Mouse (Mus musculus) large intestine, adult 2 months (tissue): ENCODE data around the gene Tmem82. TPM values are rescaled to one million over a fixed set of nuclear protein-coding genes. Genes with fewer than 3 reads are reported as not detected.
"Not testable (repeated sequence)": the region's sequence is repeated elsewhere in the genome, so short reads cannot be mapped to it uniquely, and the experiment has no call there.

Experiments
- DNase-seq: peaks from one replicate; pipeline ENCODE4 v3.0.0-alpha.2; 2012; ENCODE audit warnings: low read depth, low spot score
- WGBS: fragments of 180-500 bp; shearing (Covaris S2); methylation state at CpG from one replicate; pipeline ENCODE4 v1.1.7; 2018; 5-methylcytosine and 5-hydroxymethylcytosine counted together
- polyA plus RNA-seq: library from polyadenylated mRNA; depleted of rRNA; stranded (reverse); fragments of >200 nt; gene quantifications from 2 replicates; pipeline ENCODE4 v1.2.3, GENCODE M21; 2012

Gene Tmem82
- polyA plus RNA-seq, 1 experiment, result 37.3 TPM

DNA sequence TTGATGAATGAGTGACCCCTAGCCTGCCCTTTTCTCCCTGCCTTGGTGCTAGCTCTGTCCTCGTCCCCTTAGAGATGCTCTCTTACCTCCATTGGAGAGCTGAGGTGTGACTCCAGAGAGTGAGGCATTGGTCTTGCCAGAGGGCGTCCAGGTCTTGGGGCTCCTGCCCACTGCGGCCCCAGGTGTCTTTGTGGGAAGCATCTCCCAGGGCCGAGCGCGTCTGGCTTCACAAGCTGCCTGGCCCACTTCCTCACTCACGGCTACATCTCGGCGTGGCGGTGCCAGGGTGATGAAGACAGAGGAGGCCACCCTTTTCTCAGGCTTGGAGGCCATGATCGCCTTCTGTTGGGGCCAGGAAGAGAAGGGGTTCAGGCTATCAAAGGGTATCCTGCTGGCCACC lies 23.3 kb downstream of the Tmem82 start:
- 91% methylated on average over 11 of the region's 11 CpGs for WGBS
- DNase-seq, result no peak

DNA sequence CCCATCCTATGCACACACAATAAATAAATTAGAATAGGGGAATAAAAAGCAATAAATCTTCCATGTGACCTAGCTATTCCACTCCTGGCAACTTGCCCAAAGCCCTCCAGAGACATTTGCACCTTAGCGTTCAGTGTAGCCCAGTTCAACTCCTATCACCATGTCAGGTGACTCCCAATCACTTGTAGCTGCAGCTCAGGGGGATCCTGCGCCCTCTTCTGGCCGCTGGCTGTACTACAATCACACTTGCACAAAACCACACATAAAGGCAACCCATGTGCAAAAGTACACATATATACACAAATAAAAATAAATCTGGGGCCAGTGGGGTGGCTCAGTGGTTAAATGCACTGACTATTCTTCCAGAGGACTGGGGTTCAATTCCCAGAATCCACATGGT lies 26.9 kb downstream of the Tmem82 start:
- WGBS, result 16% methylated on average over 3 of the region's 3 CpGs
- DNase-seq, result no peak

DNA sequence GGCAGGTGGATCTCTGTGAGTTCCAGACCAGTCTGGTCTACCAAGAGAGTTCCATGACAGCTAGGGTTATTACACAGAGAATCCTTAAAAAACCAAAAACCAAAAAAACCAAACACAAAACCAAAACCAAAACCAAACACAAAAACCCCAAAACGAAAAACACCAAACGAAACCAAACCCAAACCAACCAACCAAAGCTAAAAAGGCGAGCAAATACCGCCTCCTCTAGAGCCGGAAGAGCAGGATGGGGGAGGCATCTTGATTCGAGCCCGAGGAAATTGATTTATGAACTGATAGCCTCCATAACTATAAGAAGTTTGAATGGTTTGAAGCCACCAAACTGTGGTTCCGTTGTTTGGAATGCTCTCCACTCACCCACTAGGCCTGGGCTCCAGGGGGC lies 34.5 kb downstream of the Tmem82 start:
- WGBS, result 87% methylated on average over 8 of the region's 8 CpGs
- no peak for DNase-seq

DNA sequence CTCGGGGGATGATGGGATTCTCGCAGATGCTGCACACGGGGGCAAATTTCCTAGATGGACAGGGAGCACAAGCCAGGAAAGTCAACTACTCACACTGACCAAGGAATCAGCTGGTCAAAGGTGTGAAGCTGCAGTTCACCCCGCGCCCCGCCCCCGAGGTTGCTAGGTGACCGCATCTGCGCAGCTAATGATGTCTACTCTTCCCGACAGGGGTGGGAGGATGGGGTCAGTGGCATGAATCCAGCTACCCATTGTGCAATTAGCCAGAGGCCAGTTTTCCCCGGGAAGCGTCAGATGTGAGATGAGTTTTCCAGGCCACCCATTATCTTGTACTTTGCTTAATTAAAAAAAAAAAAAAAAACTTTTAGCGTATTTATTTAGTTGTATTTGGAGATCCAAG lies 37.4 kb downstream of the Tmem82 start:
- no peak for DNase-seq

DNA sequence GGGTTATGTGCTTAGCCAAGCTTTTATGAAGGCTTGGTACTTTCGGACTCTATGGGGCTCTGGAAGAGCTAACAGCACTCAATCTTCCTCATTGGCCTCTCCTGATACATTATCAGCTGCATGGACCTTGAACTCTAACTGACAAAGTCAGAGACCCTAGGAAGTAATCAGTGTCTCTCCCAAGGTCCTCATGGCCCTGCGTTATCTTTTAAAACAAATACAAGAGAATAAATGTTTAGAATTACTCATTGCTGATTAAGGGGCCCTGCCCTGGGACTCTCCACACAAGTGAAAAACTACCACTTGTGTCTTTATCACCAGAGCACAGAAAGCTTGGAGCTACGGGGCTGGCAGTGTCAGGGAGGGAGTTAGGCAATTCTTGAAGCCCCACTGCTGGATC lies 39.6 kb downstream of the Tmem82 start:
- no peak for DNase-seq
- 17% methylated on average over 3 of the region's 3 CpGs for WGBS

More for the DNA sequence above, 37.4 kb downstream of the Tmem82 start:
- WGBS, result 93% methylated on average over 13 of the region's 13 CpGs

DNA sequence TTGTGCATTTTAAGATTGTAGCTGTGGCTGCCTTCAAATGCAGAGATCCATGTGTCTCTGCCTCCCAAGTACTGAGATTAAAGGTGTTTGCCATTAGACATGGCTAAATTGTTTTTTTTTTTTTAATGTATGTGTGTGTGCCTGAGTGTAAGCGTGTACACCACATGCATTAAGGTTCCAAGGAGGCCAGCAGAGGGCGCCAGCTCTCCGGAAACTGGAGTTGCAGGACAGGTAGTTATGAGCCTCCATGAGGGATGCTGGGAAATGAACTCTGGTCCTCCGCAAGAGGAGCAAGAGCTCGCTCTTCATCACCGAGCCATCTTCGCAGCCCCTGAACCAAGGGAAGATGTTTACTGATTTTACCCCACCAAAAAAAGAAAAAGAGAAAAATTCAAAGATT lies 41.6 kb downstream of the Tmem82 start:
- no peak for DNase-seq
- WGBS, result 98% methylated on average over 7 of the region's 7 CpGs

DNA sequence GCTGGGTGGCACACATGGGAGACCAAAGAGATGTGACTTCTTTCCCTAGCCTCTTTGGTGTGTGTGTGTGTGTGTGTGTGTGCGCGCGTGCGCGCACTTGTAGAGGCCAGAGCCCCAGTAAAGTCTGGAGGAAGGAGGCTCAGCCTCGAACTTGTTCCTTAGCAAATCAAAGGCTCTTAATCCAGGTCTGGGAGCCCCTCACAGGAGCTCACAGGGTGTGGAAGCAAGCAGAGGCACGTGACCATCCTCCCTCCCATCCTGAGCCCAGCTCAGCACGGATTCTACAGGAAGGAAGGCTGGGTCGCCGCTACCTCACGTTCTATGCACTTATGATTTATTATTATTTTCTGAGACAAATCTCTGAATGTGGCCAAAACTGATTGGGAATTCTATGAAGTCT lies 42.0 kb downstream of the Tmem82 start:
- no peak for DNase-seq
- 85% methylated on average over 11 of the region's 11 CpGs for WGBS

DNA sequence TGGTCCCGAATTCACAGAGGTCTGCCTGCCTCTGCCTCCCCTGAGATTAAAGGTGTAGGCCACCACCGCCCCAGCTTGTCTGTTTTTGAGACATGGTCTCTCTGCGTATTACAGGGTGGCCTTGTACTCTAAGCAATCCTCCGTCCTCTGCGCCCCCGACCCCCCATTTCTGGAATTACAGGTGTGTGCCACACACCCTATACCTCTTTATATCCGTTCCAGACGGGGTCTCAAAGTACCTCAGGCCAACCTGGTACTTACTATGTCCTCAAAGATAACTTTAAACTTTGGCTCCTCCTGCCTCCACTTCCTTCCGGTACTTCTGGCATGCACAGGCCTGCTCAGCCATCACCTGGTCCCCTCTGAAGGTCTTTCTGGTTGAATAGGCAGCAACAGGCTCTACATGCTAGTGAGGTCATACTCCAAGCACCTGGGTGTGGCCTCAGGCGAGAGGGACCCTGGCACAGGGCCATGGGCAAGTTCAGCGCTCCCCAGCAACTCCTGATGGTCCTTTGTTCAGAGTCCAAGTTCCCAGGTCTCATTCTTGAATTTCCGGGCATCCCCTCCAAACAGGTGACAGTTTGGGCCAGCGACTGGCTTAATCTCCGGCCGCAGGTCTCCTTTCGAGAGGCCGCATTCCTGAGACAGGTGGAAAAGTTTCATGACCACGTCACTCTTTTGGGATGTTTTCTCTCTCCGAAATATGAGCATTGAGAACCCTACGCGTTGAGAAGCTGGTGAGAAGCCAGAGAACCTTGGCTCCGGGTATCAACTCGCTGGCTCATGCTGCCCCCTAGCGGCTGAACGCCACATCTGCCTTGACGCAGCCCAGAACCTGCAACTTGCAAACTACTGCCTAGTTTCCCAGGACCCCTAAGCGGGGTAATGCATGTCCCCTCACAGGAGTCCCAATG lies 43.4 kb downstream of the Tmem82 start:
- peak; percentile 63 for DNase-seq
- WGBS, result 28% methylated on average over 27 of the region's 27 CpGs

DNA sequence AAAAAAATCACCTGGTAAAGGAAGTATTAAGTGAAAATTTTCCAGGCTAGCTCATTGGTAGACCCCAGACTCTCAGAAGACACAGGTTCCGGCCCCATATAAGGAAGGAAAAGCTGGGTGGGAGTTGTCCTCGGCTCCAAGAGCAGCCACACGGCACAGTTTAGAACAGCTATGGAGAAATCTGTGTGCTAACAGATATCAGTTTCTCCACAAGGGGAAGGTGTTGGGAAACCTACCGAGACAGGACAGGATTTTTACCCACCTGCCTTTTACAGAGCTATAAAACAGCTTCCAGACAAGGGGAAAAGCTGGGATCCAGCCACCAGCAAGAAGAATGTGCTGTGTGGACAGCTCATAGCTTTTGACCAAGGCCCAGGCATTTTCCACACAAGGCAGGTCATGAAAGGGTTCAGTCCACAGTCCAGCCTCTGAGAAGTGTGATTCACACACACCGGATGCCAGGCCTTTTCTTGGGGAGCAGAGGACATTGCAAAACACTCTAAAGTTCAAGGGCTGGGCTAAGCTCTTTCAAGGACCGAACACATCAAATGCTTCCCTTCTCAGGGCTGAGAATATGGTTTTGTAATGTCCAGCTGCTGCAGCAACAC lies 45.0 kb downstream of the Tmem82 start:
- peak; percentile 61 for DNase-seq
- 19% methylated on average over 6 of the region's 6 CpGs for WGBS

DNA sequence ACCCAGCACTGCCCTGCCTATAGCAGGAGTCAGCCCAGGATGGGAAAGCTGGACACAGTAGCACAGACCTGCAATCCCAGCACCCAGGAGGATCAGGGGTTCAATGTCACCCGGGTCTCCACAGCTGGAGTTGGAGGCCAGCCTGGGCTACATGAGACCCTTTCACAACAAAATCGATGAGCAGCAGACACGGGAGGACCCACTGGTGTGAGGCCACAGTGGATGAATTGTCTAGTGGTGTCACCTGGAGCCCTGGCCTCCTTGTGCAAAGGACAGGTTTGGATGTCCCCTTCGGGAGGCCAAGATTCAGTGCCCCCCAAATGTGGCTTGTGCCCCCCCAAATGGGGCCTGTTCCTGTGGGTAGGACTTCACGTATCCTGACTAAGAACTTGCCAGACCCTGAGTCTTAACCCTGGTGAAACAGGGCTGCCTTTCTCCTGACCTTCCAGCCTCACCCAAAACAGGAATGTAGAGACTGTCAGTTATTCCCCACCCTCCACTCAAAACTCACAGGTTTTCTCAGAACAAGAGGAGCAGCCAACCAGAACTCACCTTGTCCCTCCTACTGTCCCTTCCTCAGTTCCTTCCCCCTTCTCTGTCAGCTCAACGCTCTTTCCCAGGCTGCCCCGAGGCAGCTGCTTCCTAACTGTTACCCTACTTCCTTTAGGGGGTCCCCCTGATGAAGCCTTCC lies 45.6 kb downstream of the Tmem82 start:
- no peak for DNase-seq

DNA sequence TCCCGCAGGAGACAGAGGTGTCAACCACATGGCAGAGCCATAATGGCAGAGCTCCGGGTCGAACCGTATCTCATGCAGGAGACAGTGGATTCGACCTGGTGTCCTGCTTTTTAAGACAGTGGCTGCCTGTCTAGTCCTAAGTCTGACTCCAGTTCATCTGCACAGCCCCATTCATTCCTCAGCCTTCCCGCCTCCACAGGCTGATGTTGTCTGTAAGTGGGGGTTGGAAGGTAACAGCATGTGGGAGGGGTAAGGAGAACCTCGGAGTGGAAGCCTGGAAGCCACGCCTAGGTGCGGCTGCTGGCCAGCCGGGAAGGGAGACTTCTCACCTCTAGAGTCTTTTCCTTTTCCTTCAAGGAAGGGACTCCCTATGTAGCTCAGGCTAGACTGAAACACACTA lies 46.5 kb downstream of the Tmem82 start:
- 45% methylated on average over 10 of the region's 10 CpGs for whole genome bisulfite sequencing
- peak; percentile 45 for DNase-seq

More for the DNA sequence above, 45.6 kb downstream of the Tmem82 start:
- 59% methylated on average over 7 of the region's 7 CpGs for WGBS

DNA sequence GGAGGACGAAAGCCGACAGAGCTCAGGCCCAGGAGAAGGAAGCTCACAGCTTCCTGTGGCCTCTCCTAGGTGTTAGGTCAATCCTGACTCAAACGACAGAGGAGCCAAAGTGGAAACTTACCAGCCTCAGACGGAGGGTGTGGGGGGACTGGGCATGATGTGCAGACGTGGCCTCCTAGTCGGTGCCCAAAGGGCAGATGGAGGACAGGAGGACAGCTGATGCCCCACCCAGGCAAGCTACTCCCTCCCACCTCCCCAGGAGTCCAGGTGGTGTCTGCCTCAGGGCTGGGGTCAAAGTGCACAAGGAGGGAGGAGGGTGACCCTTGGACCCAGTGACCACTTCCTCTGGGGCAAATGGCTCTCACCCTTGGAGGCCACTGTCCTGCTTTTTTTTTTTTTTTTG lies 47.1 kb downstream of the Tmem82 start:
- 39% methylated on average over 6 of the region's 6 CpGs for WGBS
- DNase-seq, result peak; percentile 55

DNA sequence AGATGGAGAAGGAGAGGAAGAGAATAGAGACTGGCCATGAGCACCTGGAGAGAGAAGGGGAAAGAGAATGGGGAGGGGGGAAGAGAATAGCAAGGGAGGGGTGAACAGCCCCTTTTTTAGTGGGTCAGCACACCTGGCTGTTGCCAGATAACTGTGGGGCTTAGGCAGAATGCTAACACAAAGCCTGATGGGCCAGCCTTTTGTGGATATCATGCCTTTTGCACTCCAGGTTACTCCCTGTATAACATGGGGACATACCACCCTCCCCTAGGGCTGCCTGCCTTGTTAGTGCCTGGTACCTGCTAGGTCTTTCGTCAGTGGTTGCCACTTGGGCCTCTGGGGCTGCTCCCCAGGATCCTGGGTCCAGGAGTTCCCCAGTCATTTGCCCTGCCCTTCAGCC lies 47.6 kb downstream of the Tmem82 start:
- no peak for DNase-seq
- WGBS, result 100% methylated on average over 1 of the region's 1 CpGs

DNA sequence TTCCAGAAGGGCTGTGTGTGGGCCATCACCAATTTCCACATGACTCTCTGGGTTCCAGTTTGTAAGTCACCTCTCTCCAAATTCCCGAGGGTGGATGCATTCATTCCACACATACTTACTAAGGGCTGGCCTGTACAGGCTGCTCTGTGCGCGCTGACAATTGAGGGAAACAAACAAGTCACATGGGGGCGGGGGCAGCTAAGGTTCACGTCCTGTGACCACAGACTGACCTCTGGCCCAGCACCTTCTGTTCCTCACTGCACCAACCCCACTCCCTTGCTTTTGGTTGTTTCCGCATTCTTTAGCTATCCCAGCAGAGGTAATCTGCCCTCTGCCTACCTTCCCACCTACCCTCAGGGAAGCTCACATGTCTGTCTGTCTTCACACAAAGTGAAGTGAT lies 48.4 kb downstream of the Tmem82 start:
- no peak for DNase-seq

DNA sequence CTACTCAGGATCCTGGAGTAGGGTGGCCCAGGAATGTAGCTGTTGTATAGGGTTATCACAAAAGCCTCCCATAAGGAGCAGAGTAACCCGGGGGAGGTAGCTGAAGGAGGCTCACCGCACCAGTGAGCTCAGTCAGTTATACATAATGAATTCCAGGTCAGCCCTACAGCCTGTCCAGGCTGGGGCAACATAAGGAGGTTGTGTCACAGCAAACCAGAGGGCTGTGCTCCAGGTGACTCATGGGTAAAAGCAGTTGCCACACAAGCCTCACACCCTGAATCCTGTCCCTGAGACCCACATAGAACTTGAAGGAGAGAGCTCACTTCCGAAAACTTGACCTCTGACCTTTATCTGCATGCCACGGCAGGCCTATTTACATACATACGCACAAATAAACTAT lies 49.5 kb downstream of the Tmem82 start:
- no peak for DNase-seq
- WGBS, result 86% methylated on average over 5 of the region's 5 CpGs

More for the DNA sequence above, 48.4 kb downstream of the Tmem82 start:
- WGBS, result 74% methylated on average over 6 of the region's 6 CpGs

DNA sequence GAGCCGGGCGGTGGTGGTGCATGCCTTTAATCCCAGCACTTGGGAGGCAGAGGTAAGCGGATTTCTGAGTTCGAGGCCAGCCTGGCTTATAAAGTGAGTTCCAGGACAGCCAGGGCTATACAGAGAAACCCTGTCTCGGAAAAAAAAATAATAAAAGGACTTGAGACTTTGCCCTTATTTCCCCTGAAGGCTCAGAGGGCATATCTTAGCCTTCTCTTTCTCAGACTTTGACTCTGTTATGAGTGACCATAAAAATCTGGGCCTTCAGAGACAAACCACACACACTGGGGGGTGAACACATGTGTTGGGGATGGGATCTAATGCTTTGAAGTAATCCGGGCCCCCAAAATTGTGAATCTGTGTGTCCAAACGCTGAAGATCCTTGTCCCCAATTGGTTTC lies 51.3 kb downstream of the Tmem82 start:
- whole genome bisulfite sequencing, result 75% methylated on average over 7 of the region's 7 CpGs
- DNase-seq, result not testable (repeated sequence)

DNA sequence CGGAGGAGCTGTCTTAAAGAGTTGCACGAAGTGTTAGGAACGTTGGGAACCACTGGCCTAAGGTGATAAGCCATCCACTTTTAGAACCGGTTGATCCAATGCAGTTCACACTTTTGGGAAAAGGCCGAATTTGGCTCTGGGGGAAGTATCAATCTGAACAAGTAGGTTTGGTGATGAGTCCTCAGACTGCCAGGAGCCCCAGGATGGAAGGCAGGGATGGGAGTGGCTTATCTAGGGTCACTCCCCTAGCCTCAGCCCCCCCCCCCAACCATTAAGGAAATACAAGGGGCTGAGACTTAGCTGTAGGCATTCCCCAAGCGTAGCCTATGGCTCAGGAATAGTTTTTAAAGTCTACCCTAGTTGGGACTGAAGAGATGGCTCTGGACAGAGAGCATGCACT lies 52.2 kb downstream of the Tmem82 start:
- 95% methylated on average over 6 of the region's 6 CpGs for WGBS
- DNase-seq, result no peak

DNA sequence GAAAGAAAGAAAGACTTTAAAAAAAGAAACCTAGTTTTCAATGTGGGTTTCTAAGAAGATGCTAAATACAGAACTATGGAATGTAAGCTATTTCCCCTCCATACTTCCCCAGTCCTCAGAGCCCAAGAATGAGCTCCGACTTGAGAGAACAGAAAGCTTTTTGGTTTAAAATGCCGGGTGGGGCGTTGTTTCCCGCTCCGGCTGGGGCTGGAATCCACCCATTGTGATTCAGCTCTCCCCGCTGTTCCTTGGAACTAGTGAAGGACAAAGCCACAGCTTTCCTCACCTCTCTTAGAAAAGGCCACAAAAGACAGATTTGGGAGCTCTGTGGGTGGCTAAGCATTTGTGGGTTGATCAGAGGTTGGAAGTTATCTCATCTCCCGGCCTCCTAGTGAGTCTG lies 53.1 kb downstream of the Tmem82 start:
- 66% methylated on average over 7 of the region's 7 CpGs for WGBS
- DNase-seq, result no peak

DNA sequence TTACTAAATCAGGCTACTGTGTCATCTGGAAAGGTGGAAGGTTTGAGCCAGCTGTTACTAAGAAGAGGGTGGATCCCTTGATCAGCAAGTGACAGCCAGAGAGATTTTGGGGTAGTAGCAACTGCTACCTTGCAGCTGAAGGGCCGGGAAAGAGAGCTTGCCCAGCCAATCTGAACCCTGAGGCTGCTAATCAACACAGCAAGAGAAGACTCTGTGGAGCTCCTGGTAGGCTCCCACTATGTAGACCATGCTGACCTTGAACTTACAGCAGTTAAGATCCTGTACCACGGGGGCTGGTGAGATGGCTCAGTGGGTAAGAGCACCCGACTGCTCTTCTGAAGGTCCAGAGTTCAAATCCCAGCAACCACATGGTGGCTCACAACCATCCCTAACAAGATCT lies 53.8 kb downstream of the Tmem82 start:
- no peak for DNase-seq
- 76% methylated on average over 3 of the region's 3 CpGs for WGBS

DNA sequence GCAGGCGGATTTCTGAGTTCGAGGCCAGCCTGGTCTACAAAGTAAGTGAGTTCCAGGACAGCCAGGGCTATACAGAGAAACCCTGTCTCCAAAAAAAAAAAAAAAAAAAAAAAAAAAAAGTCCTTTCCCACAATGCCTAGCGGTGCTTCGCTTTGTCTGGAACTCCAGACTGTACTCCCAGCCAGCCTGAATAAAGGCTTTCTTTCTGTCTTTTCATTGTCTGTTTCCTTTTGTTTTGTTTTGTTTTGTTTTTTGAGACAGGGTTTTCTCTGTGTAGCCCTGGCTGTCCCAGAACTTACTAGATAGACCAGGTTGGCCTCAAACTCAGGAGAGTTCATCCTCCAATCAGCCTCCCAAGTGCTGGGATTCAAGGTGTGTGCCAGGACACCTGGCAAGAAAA lies 54.2 kb downstream of the Tmem82 start:
- no peak for DNase-seq
- 91% methylated on average over 4 of the region's 4 CpGs for WGBS
